Mouse (Mus musculus) liver, embryonic 16.5 days (tissue): ENCODE results near the gene 1520401A03Rik. TPM values are rescaled to one million over a fixed set of nuclear protein-coding genes. Genes with fewer than 3 reads are reported as not detected.

Source experiments
- ATAC-seq: fragments of 200-750 bp; cut with Nextera tagmentation; 2 replicates; pipeline ENCODE4 v1.8.0; 2017; ENCODE audit warnings: low read depth, mild to moderate bottlenecking, moderate number of reproducible peaks, moderate library complexity
- H3K27ac ChIP-seq: fragments of 300-500 bp; sonication (generic); 2 replicates; pipeline ENCODE4 v1.5.1; 2014; ENCODE audit warnings: mild to moderate bottlenecking, low read length
- H3K27me3 ChIP-seq: fragments of 300-500 bp; sonication (generic); 2 replicates; pipeline ENCODE4 v1.6.1; 2014; ENCODE audit warnings: low read depth, low read length, mixed read lengths; ENCODE audit not compliant: control insufficient read depth, insufficient read depth
- H3K36me3 ChIP-seq: fragments of 300-500 bp; sonication (generic); 2 replicates; pipeline ENCODE4 v1.6.1; 2014; ENCODE audit warnings: mild to moderate bottlenecking; ENCODE audit not compliant: control insufficient read depth, insufficient read depth
- H3K4me1 ChIP-seq: fragments of 300-500 bp; sonication (generic); 2 replicates; pipeline ENCODE4 v1.6.1; 2014; ENCODE audit warnings: low read depth, low read length, mixed read lengths; ENCODE audit not compliant: control insufficient read depth
- H3K4me2 ChIP-seq: fragments of 300-500 bp; sonication (generic); 2 replicates; pipeline ENCODE4 v1.6.1; 2014; ENCODE audit warnings: low read depth, low read length, mixed read lengths
- H3K4me3 ChIP-seq: fragments of 300-500 bp; sonication (generic); 2 replicates; pipeline ENCODE4 v1.5.1; 2014; ENCODE audit warnings: low read depth, mild to moderate bottlenecking, low read length
- H3K9ac ChIP-seq: fragments of 300-500 bp; sonication (generic); 2 replicates; pipeline ENCODE4 v1.6.1; 2014; ENCODE audit warnings: low read depth, low read length
- H3K9me3 ChIP-seq: fragments of 300-500 bp; sonication (generic); replicated peaks from 2 replicates; pipeline ENCODE4 v1.6.1; 2016; ENCODE audit warnings: low read length; ENCODE audit not compliant: control insufficient read depth
- WGBS: fragments of 180-500 bp; shearing (Covaris S2); extraction: QIAGEN DNeasy Blood & Tissue Kit; methylation state at CpG from one replicate; pipeline ENCODE4 v1.1.7; 2014; ENCODE audit not compliant: insufficient replicate concordance; 5-methylcytosine and 5-hydroxymethylcytosine counted together
- polyA plus RNA-seq: library from polyadenylated mRNA; unstranded; fragments of >200 nt; fragmentation: Nextera tagmentation; extraction: Ambion mirVana; gene quantifications from 2 replicates; pipeline ENCODE4 v1.2.1, GENCODE M21; 2015

Gene 1520401A03Rik
- polyA plus RNA-seq, 1 experiment from 2014 or later: 0.04 TPM

- no peaks in the 10 kb centered on the region for H3K9me3 ChIP-seq
- no peak for ATAC-seq
- no peaks in the 10 kb centered on the region for H3K27me3 ChIP-seq
- H3K4me1 ChIP-seq: no peaks in the 10 kb centered on the region
- no peak overlapping the region for H3K4me3 ChIP-seq
- no peak overlapping the region for H3K9ac ChIP-seq
- no peaks in the 10 kb centered on the region for H3K36me3 ChIP-seq
- no peak overlapping the region for H3K27ac ChIP-seq
- H3K4me2 ChIP-seq: no peak overlapping the region
- 78% methylated on average over 8 of the region's 8 CpGs for WGBS
Measured at GRCm38 (mm10) chr17:23758801-23759200, 36.2 kb upstream of the 1520401A03Rik start.

GRCm38 (mm10) chr17:23757581-23757980 lies 35.0 kb upstream of the 1520401A03Rik start:
- Histone ChIP-seq H3K4me1 (no peaks in the 10 kb centered on the region), H3K27ac (no peak overlapping the region), H3K9me3 (no peaks in the 10 kb centered on the region), H3K36me3 (no peaks in the 10 kb centered on the region), H3K4me3 (no peak overlapping the region), H3K4me2 (no peak overlapping the region), H3K27me3 (no peaks in the 10 kb centered on the region), H3K9ac (no peak overlapping the region)
- 80% methylated on average over 9 of the region's 9 CpGs for WGBS
- no peak for ATAC-seq

GRCm38 (mm10) chr17:23755689-23756088 lies 33.1 kb upstream of the 1520401A03Rik start:
- ATAC-seq: peak; percentile 47
- whole genome bisulfite sequencing: 68% methylated on average over 13 of the region's 13 CpGs
- H3K4me1 ChIP-seq: no peaks in the 10 kb centered on the region
- H3K27ac ChIP-seq: no peak overlapping the region
- no peak overlapping the region for H3K9ac ChIP-seq
- no peaks in the 10 kb centered on the region for H3K9me3 ChIP-seq
- H3K27me3 ChIP-seq: no peaks in the 10 kb centered on the region
- H3K4me2 ChIP-seq: no peak overlapping the region
- H3K36me3 ChIP-seq: no peaks in the 10 kb centered on the region
- H3K4me3 ChIP-seq: no peak overlapping the region

GRCm38 (mm10) chr17:23749400-23750191 lies 27.0 kb upstream of the 1520401A03Rik start:
- peak overlapping the region; percentile 47 for H3K4me3 ChIP-seq
- peak overlapping the region; percentile 50 for H3K4me2 ChIP-seq
- H3K9ac ChIP-seq: peak overlapping the region; percentile 40; the same call in 1 of the 2 replicates
- ATAC-seq: no peak
- no peaks in the 10 kb centered on the region for H3K9me3 ChIP-seq
- H3K27ac ChIP-seq: no peak overlapping the region
- H3K36me3 ChIP-seq: no peaks in the 10 kb centered on the region
- 61% methylated on average over 11 of the region's 11 CpGs for WGBS
- H3K27me3 ChIP-seq: peaks cover 34% of the 10 kb centered on the region
- H3K4me1 ChIP-seq: peaks cover 9% of the 10 kb centered on the region; the same call in 1 of the 2 replicates

GRCm38 (mm10) chr17:23748631-23749391 lies 26.2 kb upstream of the 1520401A03Rik start:
- 23% methylated on average over 10 of the region's 10 CpGs for WGBS
- no peak overlapping the region for H3K27ac ChIP-seq
- no peaks in the 10 kb centered on the region for H3K36me3 ChIP-seq
- H3K4me3 ChIP-seq: peak overlapping the region; percentile 47
- H3K9me3 ChIP-seq: no peaks in the 10 kb centered on the region
- H3K27me3 ChIP-seq: peaks cover 41% of the 10 kb centered on the region
- peak overlapping the region; percentile 50 for H3K4me2 ChIP-seq
- H3K4me1 ChIP-seq: peaks cover 9% of the 10 kb centered on the region; the same call in 1 of the 2 replicates
- peak overlapping the region; percentile 40 for H3K9ac ChIP-seq
- ATAC-seq: no peak

- no peak overlapping the region for H3K9ac ChIP-seq
- H3K27me3 ChIP-seq: peaks cover 49% of the 10 kb centered on the region
- ATAC-seq: no peak
- H3K27ac ChIP-seq: no peak overlapping the region
- 23% methylated on average over 6 of the region's 6 CpGs for WGBS
- no peaks in the 10 kb centered on the region for H3K9me3 ChIP-seq
- H3K4me1 ChIP-seq: peaks cover 9% of the 10 kb centered on the region; the same call in 1 of the 2 replicates
- no peak overlapping the region for H3K4me2 ChIP-seq
- no peaks in the 10 kb centered on the region for H3K36me3 ChIP-seq
- no peak overlapping the region for H3K4me3 ChIP-seq
Measured at GRCm38 (mm10) chr17:23748026-23748425, 25.4 kb upstream of the 1520401A03Rik start.

GRCm38 (mm10) chr17:23747471-23747870 lies 24.9 kb upstream of the 1520401A03Rik start:
- Histone ChIP-seq H3K4me1 (peaks cover 11% of the 10 kb centered on the region), H3K4me3 (no peak overlapping the region), H3K9me3 (no peaks in the 10 kb centered on the region), H3K27ac (no peak overlapping the region), H3K36me3 (no peaks in the 10 kb centered on the region), H3K9ac (no peak overlapping the region), H3K4me2 (no peak overlapping the region), H3K27me3 (peaks cover 55% of the 10 kb centered on the region)
- no peak for ATAC-seq
- WGBS: 59% methylated on average over 3 of the region's 3 CpGs

GRCm38 (mm10) chr17:23746767-23747166 lies 24.2 kb upstream of the 1520401A03Rik start:
- H3K9ac ChIP-seq: no peak overlapping the region
- H3K27ac ChIP-seq: no peak overlapping the region
- ATAC-seq: no peak
- no peaks in the 10 kb centered on the region for H3K36me3 ChIP-seq
- peaks cover 62% of the 10 kb centered on the region for H3K27me3 ChIP-seq
- WGBS: 42% methylated on average over 3 of the region's 3 CpGs
- no peaks in the 10 kb centered on the region for H3K9me3 ChIP-seq
- H3K4me3 ChIP-seq: no peak overlapping the region
- H3K4me1 ChIP-seq: peaks cover 14% of the 10 kb centered on the region
- no peak overlapping the region for H3K4me2 ChIP-seq

GRCm38 (mm10) chr17:23746311-23746710 lies 23.7 kb upstream of the 1520401A03Rik start:
- no peak overlapping the region for H3K4me3 ChIP-seq
- H3K4me2 ChIP-seq: no peak overlapping the region
- peaks cover 66% of the 10 kb centered on the region for H3K27me3 ChIP-seq
- H3K27ac ChIP-seq: no peak overlapping the region
- H3K9ac ChIP-seq: no peak overlapping the region
- 12% methylated on average over 12 of the region's 12 CpGs for WGBS
- H3K4me1 ChIP-seq: peaks cover 14% of the 10 kb centered on the region
- no peaks in the 10 kb centered on the region for H3K36me3 ChIP-seq
- H3K9me3 ChIP-seq: no peaks in the 10 kb centered on the region
- ATAC-seq: no peak
